Mouse (Mus musculus): Measurements from ENCODE around the gene Cenpo.
A peak's percentile ranks its signal among the peaks of the same experiment; 100 is the strongest.
"Not testable (repeated sequence)": the region's sequence is repeated elsewhere in the genome, so short reads cannot be mapped to it uniquely, and the experiment has no call there.

Gene Cenpo

GRCm38 (mm10) chr12:4233572-4234508 lies at the start of gene Cenpo, which contains the start of gene Ptrhd1:
Gene Cenpo (minus strand): TSS chr12:4234294.
Gene Ptrhd1 (plus strand): TSS chr12:4234027.
- peak; percentile 95 to 97 for DNase-seq

- DNase-seq, result peak; percentile 22 to 31
These were observed 45.8 kb upstream of the Cenpo start for GRCm38 (mm10) chr12:4279878-4280277.

DNA sequence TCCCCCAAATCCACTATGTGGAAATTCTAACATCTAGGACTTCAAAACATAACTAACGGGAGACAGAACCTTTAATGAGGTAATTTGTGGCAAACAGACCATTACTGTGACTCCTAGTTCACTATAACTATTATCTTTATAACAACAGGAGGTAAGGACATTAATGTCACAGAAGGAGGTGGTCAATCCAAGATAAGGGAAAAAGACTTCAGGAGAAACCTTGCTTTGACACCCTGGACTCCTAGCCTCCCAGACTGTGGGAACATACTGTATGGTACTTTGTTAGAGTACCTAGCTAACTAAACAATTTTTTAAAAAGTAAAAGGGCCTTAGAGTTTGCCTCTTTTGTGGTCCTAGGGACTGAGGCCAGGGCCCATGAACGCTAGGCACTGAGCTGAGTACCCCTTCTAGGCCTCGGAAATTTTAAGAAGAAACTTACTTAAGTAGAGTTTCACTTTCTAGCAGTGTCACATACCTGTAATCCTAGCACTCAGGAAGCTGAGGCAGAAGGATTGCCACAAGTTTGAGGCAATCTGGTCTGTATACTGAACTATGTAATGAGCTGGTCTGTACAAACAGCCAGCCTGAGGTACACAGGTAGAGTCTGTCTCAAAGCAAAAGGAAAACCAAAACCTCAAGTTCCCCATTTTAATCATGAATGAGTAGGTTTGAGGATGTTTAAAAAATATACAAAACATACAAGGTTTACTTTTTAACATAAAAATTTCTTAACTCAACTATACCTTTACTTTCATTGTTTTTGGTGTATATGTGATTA lies 45.1 kb upstream of the Cenpo start:
- DNase-seq, result peak; percentile 41 to 44

DNA sequence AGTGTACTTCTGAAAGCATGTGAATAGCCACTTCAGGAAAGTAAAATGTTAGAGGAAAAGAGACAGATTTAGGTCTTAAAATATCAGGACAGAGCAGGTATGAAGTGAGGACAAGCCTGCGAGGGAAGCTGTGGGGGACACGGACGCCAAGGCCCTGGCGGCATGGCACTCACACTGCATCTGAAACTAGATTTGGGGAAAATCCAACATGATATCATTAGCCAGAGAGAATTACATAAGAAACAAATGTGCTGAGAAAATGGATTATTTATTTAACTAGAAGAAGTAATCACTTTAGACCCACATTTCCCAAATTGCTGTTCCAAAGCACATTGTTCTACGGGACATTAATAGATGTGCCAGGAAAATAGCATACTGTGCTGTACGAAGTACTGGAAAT lies 37.0 kb upstream of the Cenpo start:
- DNase-seq, result no peak

GRCm38 (mm10) chr12:4267765-4268164 lies 33.7 kb upstream of the Cenpo start:
- no peak for DNase-seq

- no peak for DNase-seq
These were observed 18.9 kb upstream of the Cenpo start for GRCm38 (mm10) chr12:4252742-4253655.

DNA sequence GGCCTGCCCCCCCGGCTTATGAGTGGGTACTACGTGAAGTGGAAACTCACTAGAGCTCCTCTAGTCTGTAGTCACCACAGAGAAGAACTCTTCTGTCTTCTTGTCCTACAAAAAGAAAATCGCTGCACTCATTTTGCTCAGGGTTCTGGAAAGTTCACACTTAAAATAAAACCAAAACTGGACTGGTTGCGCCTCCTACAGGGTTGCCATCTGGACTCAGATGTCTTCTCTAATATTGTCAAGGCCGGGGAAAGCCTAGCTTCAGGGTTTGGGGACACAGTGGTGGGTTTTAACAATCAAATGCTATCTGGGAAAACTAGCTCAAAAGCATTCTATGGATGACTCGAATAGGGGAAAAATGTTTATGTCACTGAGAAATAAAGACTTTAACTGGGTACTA lies 15.7 kb upstream of the Cenpo start:
- DNase-seq, result no peak

GRCm38 (mm10) chr12:4245742-4246141 lies 11.6 kb upstream of the Cenpo start:
- no peak for DNase-seq

DNA sequence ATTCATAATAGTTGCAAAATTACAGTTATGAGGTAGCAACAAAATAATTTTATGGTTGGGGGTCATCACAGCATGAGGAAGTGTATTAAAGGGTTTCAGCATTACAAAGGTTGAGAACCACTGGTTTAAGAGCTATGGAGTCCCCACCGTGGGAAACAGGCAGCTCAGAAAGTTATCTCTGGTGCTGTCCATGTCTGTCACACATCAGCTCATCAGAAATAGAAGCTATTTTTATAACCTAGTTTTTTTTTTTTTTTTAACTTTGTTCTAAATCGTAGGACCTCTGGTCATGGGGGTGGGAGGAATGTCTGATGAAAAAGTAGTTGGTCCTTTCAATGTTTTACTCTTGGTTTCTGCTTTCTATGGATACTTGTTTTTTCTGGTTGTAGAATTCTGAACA lies 9.7 kb upstream of the Cenpo start:
- DNase-seq, result no peak

DNA sequence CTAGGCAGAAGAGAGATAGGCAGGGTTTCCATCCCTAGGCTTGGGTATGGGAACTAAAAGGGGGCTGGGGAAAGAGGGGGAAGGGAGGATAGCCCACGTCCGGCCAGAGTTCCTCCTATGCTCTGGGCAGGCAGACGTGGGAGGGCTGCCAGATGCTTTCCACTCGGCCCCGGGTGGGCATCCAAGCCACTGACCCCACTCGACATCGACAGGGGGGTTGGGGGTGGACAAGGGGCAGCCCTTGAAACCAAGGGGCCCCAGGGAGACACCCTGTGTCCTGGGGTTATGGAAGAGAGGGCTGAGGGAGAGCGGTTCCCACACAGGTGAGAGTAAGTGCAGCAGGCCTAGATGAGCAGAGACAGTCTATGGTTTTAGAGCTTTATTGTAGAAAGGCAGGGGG lies 6.2 kb upstream of the Cenpo start:
- not testable (repeated sequence) for DNase-seq

- DNase-seq, result no peak
These were observed 3.4 kb upstream of the Cenpo start for GRCm38 (mm10) chr12:4237481-4237880.

DNA sequence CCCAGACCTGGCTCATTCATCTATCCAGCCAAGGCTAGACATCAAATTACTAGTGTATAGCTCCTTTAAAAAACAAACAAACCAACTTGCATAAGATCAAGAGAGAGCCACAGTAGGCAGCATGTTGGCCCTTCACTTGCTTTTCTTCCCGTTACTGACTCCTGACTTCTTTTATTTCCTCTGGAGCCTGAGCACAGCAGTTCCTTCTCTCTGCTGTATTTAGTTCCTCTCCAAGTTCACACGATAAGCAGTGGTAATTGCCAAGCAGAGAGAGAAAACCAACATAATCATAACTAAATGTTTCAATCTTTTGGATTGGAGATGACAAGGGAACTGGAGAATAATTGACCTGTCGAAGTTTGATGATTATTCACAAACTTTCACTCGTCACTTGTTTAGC lies 1.3 kb downstream of the Cenpo start:
- no peak for DNase-seq

DNA sequence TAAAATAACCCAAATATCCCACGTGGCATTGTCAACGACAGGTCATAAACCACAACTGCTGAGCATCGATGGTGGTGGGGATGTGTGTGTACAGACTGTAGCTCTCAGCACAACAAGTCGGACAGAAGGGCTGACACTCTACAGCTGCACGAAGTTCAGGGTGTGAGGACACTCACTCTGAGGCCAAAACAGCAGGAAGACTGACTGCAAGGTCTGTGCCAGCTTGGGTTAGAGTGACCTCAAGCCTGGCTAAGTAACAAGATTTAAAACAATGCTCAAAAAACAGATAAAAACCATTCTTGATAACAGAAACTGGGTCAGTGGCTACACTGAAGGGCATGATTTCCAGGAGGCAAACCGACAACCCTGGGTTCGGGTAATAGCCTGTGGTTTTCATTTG lies 3.9 kb downstream of the Cenpo start:
- DNase-seq, result no peak

DNA sequence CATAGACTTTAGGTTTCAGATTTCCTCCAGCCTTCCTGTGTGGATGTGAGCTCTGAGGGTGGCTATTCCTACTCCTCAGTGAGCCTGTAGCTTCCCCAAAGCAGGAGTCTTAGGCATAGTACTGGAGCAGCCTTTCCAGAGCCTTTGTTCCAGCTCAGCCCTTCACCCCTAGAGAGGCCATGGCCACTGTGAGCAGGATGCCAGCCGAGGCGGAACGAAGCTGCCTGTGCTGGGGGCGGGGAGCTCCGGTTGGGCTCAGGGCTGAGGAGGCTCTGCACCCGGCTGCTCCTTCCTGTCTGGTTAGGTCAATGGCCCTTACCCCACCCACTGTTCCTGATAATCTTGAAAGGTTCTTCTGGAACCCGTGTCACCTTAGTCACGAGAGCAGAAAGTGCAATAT lies 21.2 kb downstream of the Cenpo start:
- DNase-seq, result no peak

DNA sequence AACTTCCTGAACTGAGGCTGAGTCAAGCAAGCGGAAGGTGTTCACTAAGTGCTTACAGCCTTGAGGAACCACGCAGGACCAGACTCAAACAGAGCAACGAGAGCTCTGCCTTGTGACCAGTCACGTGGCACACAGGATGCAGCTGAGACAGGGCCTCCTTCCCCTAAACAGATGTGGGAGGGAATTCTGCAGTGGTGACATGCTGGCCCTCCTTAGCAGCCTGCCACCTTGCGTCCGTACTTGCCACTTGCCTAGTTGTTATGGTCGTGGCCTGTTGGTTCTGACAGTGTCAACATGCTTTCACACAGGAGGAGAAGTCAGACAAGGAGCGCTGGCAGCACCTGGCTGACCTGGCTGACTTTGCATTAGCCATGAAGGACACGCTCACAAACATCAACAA lies 22.9 kb downstream of the Cenpo start:
- peak; percentile 62 to 68 for DNase-seq

- no peak for DNase-seq
These were observed 24.9 kb downstream of the Cenpo start for GRCm38 (mm10) chr12:4209196-4209595.

GRCm38 (mm10) chr12:4208405-4209133 lies 25.5 kb downstream of the Cenpo start:
- DNase-seq, result peak; percentile 72 to 76

- no peak for DNase-seq
These were observed 28.0 kb downstream of the Cenpo start for GRCm38 (mm10) chr12:4206106-4206505.

DNA sequence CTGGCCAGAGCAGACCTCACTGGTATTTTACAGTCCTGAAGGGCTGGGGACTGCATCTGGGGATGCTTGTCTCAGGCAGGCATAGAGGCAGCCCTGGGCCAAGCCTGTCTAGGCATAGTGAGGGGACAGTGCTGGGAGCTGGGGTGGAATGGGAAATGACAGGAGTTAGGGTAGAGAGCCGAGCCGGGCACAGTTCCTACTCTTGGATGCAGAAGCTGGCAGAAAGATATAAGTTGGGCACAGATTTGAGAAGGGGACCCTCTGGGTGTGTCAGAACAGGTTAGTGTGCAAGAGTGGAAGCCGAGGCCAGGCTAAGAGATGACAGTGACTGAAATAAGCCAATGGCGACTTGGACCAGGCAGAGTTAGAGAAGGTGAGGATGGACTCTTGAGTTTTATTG lies 31.9 kb downstream of the Cenpo start:
- no peak for DNase-seq

DNA sequence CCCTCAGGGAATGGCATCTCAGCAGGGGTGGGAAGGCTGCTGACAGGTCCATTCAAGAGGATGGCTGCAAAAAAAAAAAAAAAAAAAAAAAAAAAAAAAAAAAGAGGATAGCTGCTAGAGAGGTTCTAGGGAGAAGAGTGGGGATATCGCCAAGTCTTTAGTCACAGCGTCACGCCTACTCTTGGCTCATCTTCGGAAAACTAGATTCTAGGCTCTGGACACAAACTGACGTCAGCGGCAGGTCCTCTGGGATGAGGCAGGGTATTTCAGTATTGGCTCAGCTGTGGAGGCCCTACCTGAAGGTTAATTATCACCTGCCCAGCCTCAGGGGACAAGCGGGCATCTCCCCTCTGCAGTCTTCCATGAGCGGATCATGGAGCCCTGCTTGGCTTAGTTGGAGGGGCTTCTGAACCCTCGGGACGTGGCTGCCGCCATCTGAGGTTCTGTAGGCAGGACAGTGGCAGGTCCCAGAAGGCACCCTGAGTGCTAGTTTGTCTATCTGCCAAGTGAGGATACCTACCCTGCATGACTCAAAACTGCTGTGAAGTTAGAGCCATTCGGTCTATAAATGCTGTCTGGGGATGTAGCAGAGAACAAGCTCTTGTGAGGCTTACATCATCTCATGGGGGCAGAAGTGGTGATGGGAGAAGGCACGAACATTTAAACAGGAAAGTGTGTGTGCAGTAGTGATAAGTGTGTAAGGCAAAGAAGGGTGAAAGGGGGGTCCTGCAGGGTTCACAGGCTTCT lies 32.5 kb downstream of the Cenpo start:
- DNase-seq, result no peak

- no peak for DNase-seq
These were observed 34.8 kb downstream of the Cenpo start for GRCm38 (mm10) chr12:4199271-4199670.
